Mouse (Mus musculus) urinary bladder, postnatal 4 days (tissue): ENCODE results near the gene Fgfr2.
A peak's percentile ranks its signal among the peaks of the same experiment; 100 is the strongest.

Experiments used
- DNase-seq, 2 experiments: peaks; one replicate each; pipeline ENCODE4 v3.0.0; 2021 to 2022; ENCODE audit warnings: low spot score in 2 of 2

Fgfr2 gene

GRCm38 (mm10) chr7:132775922-132776321 lies 347.2 kb downstream of the Fgfr2 start:
- no peak for DNase-seq

- peak in 1 of 2 experiments; percentile 48 for DNase-seq
Measured at GRCm38 (mm10) chr7:132775333-132775732, 347.8 kb downstream of the Fgfr2 start.

- DNase-seq: no peak
Measured at GRCm38 (mm10) chr7:132773011-132773705, 350.0 kb downstream of the Fgfr2 start.

GRCm38 (mm10) chr7:132772440-132772839 lies 350.7 kb downstream of the Fgfr2 start:
- no peak for DNase-seq

GRCm38 (mm10) chr7:132768498-132769344 lies 354.4 kb downstream of the Fgfr2 start:
- DNase-seq: no peak

- no peak for DNase-seq
Measured at GRCm38 (mm10) chr7:132767999-132768370, 355.2 kb downstream of the Fgfr2 start.

- DNase-seq: no peak
Measured at GRCm38 (mm10) chr7:132767233-132767998, 355.7 kb downstream of the Fgfr2 start.

GRCm38 (mm10) chr7:132766235-132766871 lies 356.8 kb downstream of the Fgfr2 start:
- no peak for DNase-seq

GRCm38 (mm10) chr7:132765629-132766186 lies 357.4 kb downstream of the Fgfr2 start:
- no peak for DNase-seq

GRCm38 (mm10) chr7:132764896-132765491 lies 358.2 kb downstream of the Fgfr2 start:
- DNase-seq: no peak

GRCm38 (mm10) chr7:132764314-132764713 lies 358.8 kb downstream of the Fgfr2 start:
- no peak for DNase-seq

GRCm38 (mm10) chr7:132763911-132764310 lies 359.2 kb downstream of the Fgfr2 start:
- no peak for DNase-seq

- DNase-seq: no peak
Measured at GRCm38 (mm10) chr7:132763351-132763750, 359.8 kb downstream of the Fgfr2 start.

- no peak for DNase-seq
Measured at GRCm38 (mm10) chr7:132761409-132761808, 361.7 kb downstream of the Fgfr2 start.

- no peak for DNase-seq
Measured at GRCm38 (mm10) chr7:132760589-132761180, 362.5 kb downstream of the Fgfr2 start.

- DNase-seq: no peak
Measured at GRCm38 (mm10) chr7:132759926-132760325, 363.2 kb downstream of the Fgfr2 start.

GRCm38 (mm10) chr7:132759405-132759891 lies 363.7 kb downstream of the Fgfr2 start:
- no peak for DNase-seq

GRCm38 (mm10) chr7:132758875-132759274 lies 364.3 kb downstream of the Fgfr2 start:
- no peak for DNase-seq

GRCm38 (mm10) chr7:132756325-132756724 lies 366.8 kb downstream of the Fgfr2 start:
- DNase-seq: no peak

GRCm38 (mm10) chr7:132754389-132754750 lies 368.8 kb downstream of the Fgfr2 start:
- no peak for DNase-seq
